Mouse (Mus musculus) testis, adult 2 months (tissue): ENCODE data around the gene Chd2.

ENCODE experiments used
- CTCF ChIP-seq: fragments of 200-500 bp; IDR thresholded peaks from 2 replicates; pipeline ENCODE4 v1.5.1; 2012; ENCODE audit warnings: low read depth, mild to moderate bottlenecking, inconsistent platforms, low read length, moderate library complexity; ENCODE audit not compliant: control insufficient read depth, insufficient read depth, insufficient replicate concordance
- POLR2A ChIP-seq: fragments of 200-500 bp; IDR thresholded peaks from 2 replicates; pipeline ENCODE4 v1.6.1; 2012; ENCODE audit warnings: low read depth, mild to moderate bottlenecking, inconsistent platforms, low read length, moderate library complexity; ENCODE audit not compliant: control insufficient read depth

DNA sequence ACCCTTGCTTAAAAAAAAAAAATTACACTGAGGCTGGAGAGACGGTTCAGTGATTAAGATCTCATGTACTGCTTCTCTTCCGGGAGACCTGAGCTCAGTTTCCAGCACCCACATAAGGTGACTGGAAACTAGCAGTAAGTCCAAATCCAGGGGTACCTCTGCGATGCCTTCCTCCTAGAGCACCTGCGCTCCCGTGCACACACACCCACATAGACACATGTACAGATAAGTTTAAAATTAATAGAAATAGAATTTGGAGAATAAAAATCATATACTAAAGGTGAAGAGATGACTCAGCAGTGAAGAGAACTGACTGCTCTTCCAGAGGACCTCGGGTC, 18.2 kb upstream of the Chd2 start:
- no peak for TF ChIP-seq CTCF
- no peak for TF ChIP-seq POLR2A
